Mouse (Mus musculus): Measurements from ENCODE around the gene Wdfy3. TPM values are rescaled to one million over a fixed set of nuclear protein-coding genes. Genes with fewer than 3 reads are reported as not detected.
A peak's percentile ranks its signal among the peaks of the same experiment; 100 is the strongest.
"Not testable (repeated sequence)": the region's sequence is repeated elsewhere in the genome, so short reads cannot be mapped to it uniquely, and the experiment has no call there.

Wdfy3 gene
- polyA plus RNA-seq, 1 experiment from 2014 or later: 21.7 TPM

DNA sequence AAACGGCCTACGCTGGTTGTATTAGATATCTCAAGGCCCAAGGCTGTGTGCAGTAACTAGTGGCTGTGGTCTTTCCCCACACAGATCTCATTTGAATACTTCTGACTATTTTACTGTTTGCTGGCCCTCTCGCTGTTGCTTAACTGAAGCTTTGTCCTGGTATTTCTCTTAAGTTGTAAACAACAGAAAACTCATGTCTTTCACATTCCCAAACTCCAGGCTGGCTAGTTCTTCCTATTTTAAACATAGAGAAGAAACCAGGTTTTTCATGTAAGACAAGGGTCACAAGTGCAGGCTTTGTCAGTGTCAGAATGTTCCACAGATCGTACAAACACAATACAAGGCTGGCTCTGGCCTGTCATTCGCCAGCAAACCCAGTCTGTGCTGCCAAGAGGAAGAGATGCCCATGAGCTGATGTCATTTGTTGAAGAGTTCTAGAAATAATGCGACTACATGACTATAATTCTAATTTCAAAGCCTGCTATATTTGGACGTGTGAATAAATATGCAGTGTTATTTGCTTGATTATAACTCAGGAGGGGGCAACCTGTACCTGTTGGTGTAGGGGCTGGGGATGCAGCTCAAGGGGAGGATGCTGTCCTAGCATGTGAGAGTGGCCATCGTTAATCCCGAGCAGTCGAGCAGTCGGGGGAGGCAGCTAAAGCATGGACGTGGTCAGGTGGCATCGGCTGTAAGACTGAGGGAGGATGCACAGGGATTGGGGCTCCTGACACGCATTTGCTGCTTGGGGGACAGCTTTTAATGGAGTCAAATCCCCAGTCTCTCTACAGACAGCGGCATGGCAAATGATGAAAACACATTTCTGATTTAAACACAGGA is 136.5 kb downstream of the Wdfy3 start:
- Histone ChIP-seq H3K27me3 (ENCODE audit: insufficient read depth, low read length) (no peaks in the 10 kb centered on the region), H3K4me2 (no peak overlapping the region), H3K36me3 (ENCODE audit: insufficient read depth) (peaks cover 64% of the 10 kb centered on the region), H3K4me1 (ENCODE audit: insufficient read depth) (no peaks in the 10 kb centered on the region), H3K9me3 (ENCODE audit: low read depth, low read length) (no peaks in the 10 kb centered on the region), H3K9ac (no peak overlapping the region), H3K4me3 (ENCODE audit: low read depth, low read length) (no peak overlapping the region), H3K27ac (ENCODE audit: low read depth) (peak overlapping the region; percentile 7; the same call in 1 of the 2 replicates)
- DNase-seq (peak; percentile 21), ATAC-seq (ENCODE audit: insufficient read depth) (no peak)
- no peak for TF ChIP-seq CTCF (IDR thresholded peaks at IDR 0.05; ENCODE audit: low read depth)
- 72% methylated on average over 15 of the region's 15 CpGs for WGBS

DNA sequence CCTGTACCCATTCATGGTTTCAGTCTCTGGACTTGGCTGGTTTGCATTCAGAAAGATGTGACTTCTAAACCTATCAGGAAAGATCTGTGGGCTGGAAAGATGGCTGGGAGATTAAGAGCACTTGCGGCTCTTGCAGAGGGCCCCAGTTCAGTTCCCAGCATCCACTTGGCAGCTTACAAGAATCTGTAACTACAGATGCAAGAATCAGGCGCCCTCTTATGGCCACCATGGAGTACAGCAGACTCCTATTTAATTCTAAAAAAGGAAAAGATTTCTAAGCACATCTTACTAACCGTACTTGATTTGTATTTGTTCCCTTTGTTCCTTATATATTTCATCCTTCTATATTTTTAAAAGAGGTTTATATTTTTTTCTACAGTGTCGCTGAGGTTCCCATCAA is 137.7 kb downstream of the Wdfy3 start:
- no peak overlapping the region for H3K9ac ChIP-seq
- WGBS: 70% methylated on average over 4 of the region's 4 CpGs
- H3K4me1 ChIP-seq (ENCODE audit: insufficient read depth): no peaks in the 10 kb centered on the region
- H3K9me3 ChIP-seq (ENCODE audit: low read depth, low read length): no peaks in the 10 kb centered on the region
- H3K27me3 ChIP-seq (ENCODE audit: insufficient read depth, low read length): no peaks in the 10 kb centered on the region
- no peak overlapping the region for H3K4me3 ChIP-seq (ENCODE audit: low read depth, low read length)
- no peak overlapping the region for H3K27ac ChIP-seq (ENCODE audit: low read depth)
- H3K4me2 ChIP-seq: no peak overlapping the region
- DNase-seq (no peak), ATAC-seq (ENCODE audit: insufficient read depth) (no peak)
- peak; percentile 27; the same call in 1 of the 2 replicates for TF ChIP-seq CTCF (IDR thresholded peaks at IDR 0.05; ENCODE audit: low read depth)
- peaks cover 57% of the 10 kb centered on the region for H3K36me3 ChIP-seq (ENCODE audit: insufficient read depth)

DNA sequence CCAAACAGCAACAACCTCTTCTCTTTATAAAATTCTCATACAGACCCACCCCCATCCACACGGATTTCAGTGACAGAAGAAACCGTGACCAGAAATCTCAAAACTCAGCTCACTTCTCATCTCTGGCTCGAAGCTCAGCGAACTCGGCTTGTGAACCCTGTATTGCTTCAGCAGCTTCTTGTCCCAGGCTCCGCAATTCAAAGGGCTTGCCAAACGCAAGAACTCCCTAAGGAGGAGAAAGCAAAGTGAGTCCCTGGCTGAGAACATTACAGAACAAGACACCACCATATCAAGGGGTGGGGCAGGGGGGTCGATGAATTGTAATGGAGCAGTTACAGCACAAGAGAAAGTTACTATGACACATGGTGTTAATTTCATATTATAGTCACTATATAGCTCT is 143.4 kb downstream of the Wdfy3 start:
- no peak overlapping the region for H3K27ac ChIP-seq (ENCODE audit: low read depth)
- DNase-seq: no peak
- peaks cover 77% of the 10 kb centered on the region for H3K36me3 ChIP-seq (ENCODE audit: insufficient read depth)
- no peaks in the 10 kb centered on the region for H3K27me3 ChIP-seq (ENCODE audit: insufficient read depth, low read length)
- H3K4me1 ChIP-seq (ENCODE audit: insufficient read depth): no peaks in the 10 kb centered on the region
- H3K9ac ChIP-seq: no peak overlapping the region
- no peaks in the 10 kb centered on the region for H3K9me3 ChIP-seq (ENCODE audit: low read depth, low read length)
- H3K4me3 ChIP-seq (ENCODE audit: low read depth, low read length): no peak overlapping the region
- no peak for ATAC-seq (ENCODE audit: insufficient read depth)
- 90% methylated on average over 8 of the region's 8 CpGs for WGBS
- H3K4me2 ChIP-seq: no peak overlapping the region
- no peak for TF ChIP-seq CTCF (IDR thresholded peaks at IDR 0.05; ENCODE audit: low read depth)

DNA sequence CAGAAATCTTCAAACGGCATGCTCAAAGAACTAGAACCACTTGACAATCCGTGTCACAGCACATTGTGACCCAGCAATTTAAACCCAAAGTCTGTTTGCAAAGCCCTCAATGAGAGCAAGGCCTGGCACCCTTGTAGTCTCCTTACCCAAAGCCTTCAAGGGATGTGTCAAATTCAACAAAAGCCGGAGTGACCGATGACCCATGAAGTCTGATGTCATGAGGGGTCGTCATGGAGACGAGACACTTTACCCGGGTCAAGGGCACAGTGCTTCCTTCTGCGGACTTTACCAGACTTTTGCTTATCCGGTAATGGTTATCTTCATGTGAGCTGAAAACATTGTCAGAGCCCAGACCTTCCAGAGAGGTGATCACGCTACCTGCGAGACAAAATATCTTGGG is 146.0 kb downstream of the Wdfy3 start:
- no peak overlapping the region for H3K4me3 ChIP-seq (ENCODE audit: low read depth, low read length)
- H3K9ac ChIP-seq: no peak overlapping the region
- no peaks in the 10 kb centered on the region for H3K4me1 ChIP-seq (ENCODE audit: insufficient read depth)
- H3K36me3 ChIP-seq (ENCODE audit: insufficient read depth): peaks cover 80% of the 10 kb centered on the region
- ATAC-seq (ENCODE audit: insufficient read depth) (no peak), DNase-seq (no peak)
- TF ChIP-seq CTCF (IDR thresholded peaks at IDR 0.05; ENCODE audit: low read depth): no peak
- H3K4me2 ChIP-seq: no peak overlapping the region
- no peak overlapping the region for H3K27ac ChIP-seq (ENCODE audit: low read depth)
- no peaks in the 10 kb centered on the region for H3K27me3 ChIP-seq (ENCODE audit: insufficient read depth, low read length)
- WGBS: 69% methylated on average over 11 of the region's 11 CpGs
- H3K9me3 ChIP-seq (ENCODE audit: low read depth, low read length): no peaks in the 10 kb centered on the region

DNA sequence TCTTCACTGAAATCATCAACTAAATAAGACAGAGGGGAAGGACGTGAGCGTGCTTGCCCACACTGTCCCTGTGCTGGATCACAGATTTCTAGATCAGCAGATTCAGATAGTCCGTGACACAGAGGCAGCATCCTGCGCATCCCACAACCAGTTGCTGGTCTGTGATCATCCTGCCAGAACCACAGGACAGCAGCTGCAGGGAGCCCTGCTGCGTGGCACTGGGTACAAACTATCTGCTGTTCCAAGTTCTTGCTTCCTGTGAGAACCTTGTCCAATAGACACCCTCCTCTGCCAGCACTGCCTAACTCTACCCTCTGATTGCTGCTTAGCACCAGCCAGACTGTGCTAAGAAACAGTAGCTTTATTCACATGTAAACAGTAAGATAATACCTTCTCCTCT is 150.2 kb downstream of the Wdfy3 start:
- Histone ChIP-seq H3K9me3 (ENCODE audit: low read depth, low read length) (no peaks in the 10 kb centered on the region), H3K4me2 (no peak overlapping the region), H3K4me1 (ENCODE audit: insufficient read depth) (no peaks in the 10 kb centered on the region), H3K27ac (ENCODE audit: low read depth) (no peak overlapping the region), H3K9ac (no peak overlapping the region), H3K36me3 (ENCODE audit: insufficient read depth) (peaks cover 87% of the 10 kb centered on the region), H3K4me3 (ENCODE audit: low read depth, low read length) (no peak overlapping the region), H3K27me3 (ENCODE audit: insufficient read depth, low read length) (no peaks in the 10 kb centered on the region)
- no peak for ATAC-seq (ENCODE audit: insufficient read depth)
- 92% methylated on average over 5 of the region's 5 CpGs for WGBS
- TF ChIP-seq CTCF (IDR thresholded peaks at IDR 0.05; ENCODE audit: low read depth): no peak
- DNase-seq: no peak

DNA sequence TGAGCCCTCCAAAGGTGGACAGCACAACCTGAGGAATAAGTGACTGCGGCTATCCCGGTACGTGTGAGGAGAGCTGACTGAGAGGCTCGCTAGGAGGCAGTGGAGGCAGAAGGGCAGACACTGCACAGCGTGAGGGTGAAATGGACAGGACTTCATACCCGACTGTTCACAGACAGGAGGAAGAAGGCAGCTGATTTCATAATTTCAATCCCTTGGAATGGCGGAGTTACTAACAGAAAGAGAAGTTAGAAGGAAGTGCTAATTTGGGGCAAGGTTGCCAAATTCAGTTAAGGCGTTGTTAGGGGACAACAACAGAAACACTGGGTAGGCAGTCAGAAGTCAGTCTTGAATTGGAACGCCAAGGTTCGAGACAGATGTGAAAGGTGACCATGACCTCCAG is 160.3 kb downstream of the Wdfy3 start:
- H3K27ac ChIP-seq (ENCODE audit: low read depth): no peak overlapping the region
- DNase-seq (no peak), ATAC-seq (ENCODE audit: insufficient read depth) (no peak)
- H3K9ac ChIP-seq: no peak overlapping the region
- no peaks in the 10 kb centered on the region for H3K27me3 ChIP-seq (ENCODE audit: insufficient read depth, low read length)
- H3K4me3 ChIP-seq (ENCODE audit: low read depth, low read length): no peak overlapping the region
- no peak for TF ChIP-seq CTCF (IDR thresholded peaks at IDR 0.05; ENCODE audit: low read depth)
- no peak overlapping the region for H3K4me2 ChIP-seq
- H3K9me3 ChIP-seq (ENCODE audit: low read depth, low read length): no peaks in the 10 kb centered on the region
- H3K4me1 ChIP-seq (ENCODE audit: insufficient read depth): no peaks in the 10 kb centered on the region
- WGBS: 89% methylated on average over 10 of the region's 10 CpGs
- peaks cover 91% of the 10 kb centered on the region for H3K36me3 ChIP-seq (ENCODE audit: insufficient read depth)

DNA sequence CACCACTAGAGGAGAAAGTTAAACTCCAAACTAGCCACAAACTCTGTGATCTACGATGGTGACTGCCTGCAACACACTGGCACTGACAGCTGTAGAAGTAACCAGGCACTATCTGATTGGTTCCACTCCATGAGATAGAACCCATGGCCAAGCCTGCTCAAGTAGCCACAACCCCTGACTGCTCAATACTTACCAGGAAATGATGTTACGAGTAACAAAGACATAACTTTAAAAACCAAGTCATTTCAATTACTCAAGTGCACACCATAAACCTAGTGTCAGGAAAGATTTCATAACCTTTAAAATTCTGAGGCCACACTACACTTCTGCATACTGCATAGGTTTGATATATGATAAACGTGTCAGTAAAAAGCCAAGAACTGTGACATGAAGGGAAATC is 164.1 kb downstream of the Wdfy3 start:
- Histone ChIP-seq H3K4me1 (ENCODE audit: insufficient read depth) (no peaks in the 10 kb centered on the region), H3K9me3 (ENCODE audit: low read depth, low read length) (no peaks in the 10 kb centered on the region), H3K36me3 (ENCODE audit: insufficient read depth) (peaks cover 92% of the 10 kb centered on the region), H3K27me3 (ENCODE audit: insufficient read depth, low read length) (no peaks in the 10 kb centered on the region), H3K4me2 (no peak overlapping the region), H3K4me3 (ENCODE audit: low read depth, low read length) (no peak overlapping the region), H3K27ac (ENCODE audit: low read depth) (no peak overlapping the region), H3K9ac (no peak overlapping the region)
- no peak for TF ChIP-seq CTCF (IDR thresholded peaks at IDR 0.05; ENCODE audit: low read depth)
- WGBS: 94% methylated on average over 3 of the region's 3 CpGs
- DNase-seq (no peak), ATAC-seq (ENCODE audit: insufficient read depth) (no peak)

DNA sequence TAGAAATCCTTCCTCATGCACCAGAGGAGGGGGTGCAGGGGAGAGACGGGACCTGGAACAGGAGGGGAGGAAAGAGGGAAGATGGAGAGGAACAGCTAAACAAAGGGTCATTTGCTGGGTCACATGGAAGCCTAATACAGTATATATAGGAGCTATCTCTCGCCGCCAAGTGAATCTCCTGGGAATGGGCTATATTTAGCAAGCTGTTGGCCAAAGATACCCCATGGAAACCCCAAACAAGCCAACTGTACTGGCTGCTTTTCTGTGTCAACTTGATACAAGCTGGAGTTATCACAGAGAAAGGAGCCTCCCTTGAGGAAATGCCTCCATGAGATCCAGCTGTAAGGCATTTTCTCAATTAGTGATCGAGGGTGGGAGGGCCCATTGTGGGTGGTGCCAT is 164.9 kb downstream of the Wdfy3 start:
- H3K4me1 ChIP-seq (ENCODE audit: insufficient read depth); H3K4me3 ChIP-seq (ENCODE audit: low read depth, low read length): not testable (repeated sequence)
- WGBS: 83% methylated on average over 4 of the region's 4 CpGs

More for the DNA sequence above, 164.9 kb downstream of the Wdfy3 start:
- not testable (repeated sequence) for DNase-seq; H3K4me2 ChIP-seq; H3K9me3 ChIP-seq (ENCODE audit: low read depth, low read length); H3K27ac ChIP-seq (ENCODE audit: low read depth); H3K27me3 ChIP-seq (ENCODE audit: insufficient read depth, low read length); H3K9ac ChIP-seq; ATAC-seq (ENCODE audit: insufficient read depth)
- peaks cover 93% of the 10 kb centered on the region for H3K36me3 ChIP-seq (ENCODE audit: insufficient read depth)

All from lung, embryonic 14.5 days (tissue).